Mouse (Mus musculus): Measurements from ENCODE around the gene A630010A05Rik. TPM values are rescaled to one million over a fixed set of nuclear protein-coding genes. Genes with fewer than 3 reads are reported as not detected.

The A630010A05Rik gene
- polyA plus RNA-seq (2015; fragmentation: Nextera tagmentation; extraction: Ambion mirVana), result not detected in 2 replicates

DNA sequence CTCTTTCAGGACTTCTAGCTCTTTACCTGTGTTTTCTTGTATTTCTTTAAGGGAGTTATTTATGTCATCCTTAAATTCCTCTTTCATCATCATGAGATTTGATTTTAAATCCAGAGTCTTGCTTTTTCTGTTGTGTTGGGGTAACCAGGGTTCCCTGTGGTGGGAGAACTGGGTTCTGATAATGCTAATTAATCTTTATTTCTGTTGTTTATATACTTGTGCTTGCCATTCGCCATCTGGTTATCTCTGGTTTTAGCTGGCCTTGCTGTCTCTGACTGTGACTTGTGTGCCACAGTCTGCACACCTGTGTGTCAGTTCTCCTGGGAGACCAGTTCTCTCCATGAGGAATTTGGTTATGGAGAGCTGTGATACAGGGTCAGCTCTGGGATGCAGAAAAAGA lies at the start of gene A630010A05Rik:
Gene A630010A05Rik (plus strand): TSS at position 301 of the 400 bp plus-strand sequence.

Other genes starting within 250 kb of the A630010A05Rik start
- 124 and 125 TPM in 2 replicates for gene Fopnl, start 244.9 kb upstream of the A630010A05Rik start, polyA plus RNA-seq (2015; fragmentation: Nextera tagmentation; extraction: Ambion mirVana)
- gene Abcc1, start 200.8 kb upstream of the A630010A05Rik start, polyA plus RNA-seq (2015; fragmentation: Nextera tagmentation; extraction: Ambion mirVana), result 5.2 and 5.6 TPM in 2 replicates

Data from skeletal muscle tissue, postnatal 0 days (tissue).